Mouse (Mus musculus): ENCODE measurements around the gene Rdh19. TPM values are rescaled to one million over a fixed set of nuclear protein-coding genes. Genes with fewer than 3 reads are reported as not detected.

Gene Rdh19
- polyA plus RNA-seq, 1 experiment from 2014 or later, result not detected

DNA sequence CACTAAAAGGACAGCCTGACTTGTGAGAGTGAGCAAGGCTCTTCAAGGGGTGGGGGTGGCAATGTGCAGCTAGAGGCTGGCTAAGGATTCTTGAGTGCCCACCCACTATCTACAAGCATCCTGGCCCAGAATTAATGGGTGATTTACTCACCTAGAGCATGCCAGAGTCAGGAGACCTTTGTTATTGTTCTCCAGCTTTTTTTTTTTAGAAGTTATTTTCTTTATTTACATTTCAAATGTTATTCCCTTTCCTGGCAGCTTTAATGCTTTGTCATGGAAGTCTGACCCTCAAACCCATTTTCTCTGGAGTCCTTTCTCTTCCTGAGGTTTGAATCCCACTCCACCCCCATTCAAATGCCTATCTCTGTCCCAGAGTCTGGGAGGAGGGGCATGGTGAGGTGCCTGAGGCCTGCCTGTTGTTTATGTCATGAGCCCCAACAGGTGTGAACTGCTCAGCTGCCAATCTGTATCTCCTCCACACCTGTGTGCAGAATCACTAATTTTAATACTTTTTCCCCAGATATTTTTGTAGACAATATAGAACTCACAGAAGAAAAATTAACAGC, 57.7 kb downstream of the Rdh19 start:
- Histone ChIP-seq H3K27me3 (ENCODE audit: control insufficient read depth, insufficient read depth, low read length) (no peaks in the 10 kb centered on the region), H3K4me3 (replicated peaks; ENCODE audit: low read length) (no peak overlapping the region), H3K36me3 (replicated peaks; ENCODE audit: control insufficient read depth, insufficient read depth) (no peaks in the 10 kb centered on the region), H3K9ac (no peak overlapping the region), H3K4me1 (replicated peaks; ENCODE audit: control insufficient read depth, insufficient read depth, low read length) (0 out of 2 replicates have a peak, but pooled peaks cover 3% of the 10 kb centered on the region), H3K4me2 (replicated peaks) (no peak overlapping the region), H3K9me3 (ENCODE audit: control insufficient read depth, low read length) (no peaks in the 10 kb centered on the region), H3K27ac (no peak overlapping the region)
- DNase-seq (ENCODE audit: low spot score) (no peak), ATAC-seq (ENCODE audit: low FRiP score) (no peak)

Other genes with a start within 250 kb of the Rdh19 start
- 118 and 119 TPM in 2 replicates for gene Lrp1, start 228.8 kb upstream of the Rdh19 start, polyA plus RNA-seq (2014; fragmentation: Nextera tagmentation; extraction: Ambion mirVana)
- gene Stat6, start 206.9 kb upstream of the Rdh19 start, polyA plus RNA-seq (2014; fragmentation: Nextera tagmentation; extraction: Ambion mirVana), result 4.7 and 5.5 TPM in 2 replicates
- gene Nemp1, start 183.0 kb upstream of the Rdh19 start, polyA plus RNA-seq (2014; fragmentation: Nextera tagmentation; extraction: Ambion mirVana), result 3.3 and 4.3 TPM in 2 replicates
- gene Nab2, start 181.4 kb upstream of the Rdh19 start, polyA plus RNA-seq (2014; fragmentation: Nextera tagmentation; extraction: Ambion mirVana), result 2.3 and 2.6 TPM in 2 replicates
- 0.37 and 0.76 TPM in 2 replicates for gene Myo1a, start 144.8 kb upstream of the Rdh19 start, polyA plus RNA-seq (2014; fragmentation: Nextera tagmentation; extraction: Ambion mirVana)
- gene Tac2, start 125.5 kb upstream of the Rdh19 start, polyA plus RNA-seq (2014; fragmentation: Nextera tagmentation; extraction: Ambion mirVana), result 0.41 and 0.44 TPM in 2 replicates
- 4.3 and 4.7 TPM in 2 replicates for gene Zbtb39, start 110.4 kb upstream of the Rdh19 start, polyA plus RNA-seq (2014; fragmentation: Nextera tagmentation; extraction: Ambion mirVana)
- gene Gpr182, start 98.2 kb upstream of the Rdh19 start, polyA plus RNA-seq (2014; fragmentation: Nextera tagmentation; extraction: Ambion mirVana), result 0.70 and 0.87 TPM in 2 replicates
- 0.05 TPM in 1 of 2 replicates, not detected in the other for gene Rdh1, start 90.2 kb upstream of the Rdh19 start, polyA plus RNA-seq (2014; fragmentation: Nextera tagmentation; extraction: Ambion mirVana)
- not detected in 2 replicates for gene Rdh16f1, start 90.1 kb upstream of the Rdh19 start, polyA plus RNA-seq (2014; fragmentation: Nextera tagmentation; extraction: Ambion mirVana)
- gene Rdh9, start 73.5 kb upstream of the Rdh19 start, polyA plus RNA-seq (2014; fragmentation: Nextera tagmentation; extraction: Ambion mirVana), result 0.12 TPM in 1 of 2 replicates, not detected in the other
- 0.10 TPM in 1 of 2 replicates, not detected in the other for gene Rdh16, start 48.8 kb upstream of the Rdh19 start, polyA plus RNA-seq (2014; fragmentation: Nextera tagmentation; extraction: Ambion mirVana)
- gene Rdh16f2, start 16.5 kb downstream of the Rdh19 start, polyA plus RNA-seq (2014; fragmentation: Nextera tagmentation; extraction: Ambion mirVana), result not detected in 2 replicates
- not detected in 2 replicates for gene Rdh7, start 38.9 kb downstream of the Rdh19 start, polyA plus RNA-seq (2014; fragmentation: Nextera tagmentation; extraction: Ambion mirVana)
- gene Sdr9c7, start 48.6 kb downstream of the Rdh19 start, polyA plus RNA-seq (2014; fragmentation: Nextera tagmentation; extraction: Ambion mirVana), result not detected in 2 replicates
- gene Hsd17b6, start 157.7 kb downstream of the Rdh19 start, polyA plus RNA-seq (2014; fragmentation: Nextera tagmentation; extraction: Ambion mirVana), result not detected in 2 replicates
- gene Prim1, start 165.2 kb downstream of the Rdh19 start, polyA plus RNA-seq (2014; fragmentation: Nextera tagmentation; extraction: Ambion mirVana), result 36.9 and 39.3 TPM in 2 replicates
- gene Naca, start 185.6 kb downstream of the Rdh19 start, polyA plus RNA-seq (2014; fragmentation: Nextera tagmentation; extraction: Ambion mirVana), result 558 and 592 TPM in 2 replicates
- gene Ptges3, start 209.0 kb downstream of the Rdh19 start, polyA plus RNA-seq (2014; fragmentation: Nextera tagmentation; extraction: Ambion mirVana), result 393 and 410 TPM in 2 replicates
- gene Atp5b, start 233.3 kb downstream of the Rdh19 start, polyA plus RNA-seq (2014; fragmentation: Nextera tagmentation; extraction: Ambion mirVana), result 2,242 and 2,471 TPM in 2 replicates
- 17.7 and 19.0 TPM in 2 replicates for gene Baz2a, start 241.6 kb downstream of the Rdh19 start, polyA plus RNA-seq (2014; fragmentation: Nextera tagmentation; extraction: Ambion mirVana)